Mouse (Mus musculus) liver, adult (tissue): ENCODE data around the gene Abcc9.
A peak's percentile ranks its signal among the peaks of the same experiment; 100 is the strongest.

Experiments used
- GATA4 ChIP-seq: IDR thresholded peaks from 2 replicates; pipeline ENCODE4 v1.6.1; 2014; ENCODE audit warnings: mild to moderate bottlenecking, low read length; ENCODE audit not compliant: insufficient replicate concordance

Gene Abcc9

DNA sequence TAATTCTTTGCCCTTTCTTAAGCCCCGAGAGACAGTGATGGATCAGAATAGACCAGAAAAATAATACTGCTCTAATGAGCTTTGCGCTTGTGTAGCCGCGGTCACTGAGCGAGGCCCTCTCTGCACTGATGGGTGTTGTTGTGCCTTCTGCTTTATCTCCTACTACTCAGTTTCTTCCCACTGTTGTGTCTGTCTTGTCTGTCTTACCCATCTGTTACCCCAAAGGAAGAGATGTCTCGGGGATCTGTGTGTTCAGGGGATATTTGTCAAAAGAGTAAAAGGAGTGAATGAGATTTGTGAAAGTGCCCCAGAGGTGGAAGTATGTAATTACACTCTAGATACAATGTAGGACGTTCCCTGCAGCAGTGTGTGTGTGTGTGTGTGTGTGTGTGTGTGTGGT, 16.1 kb upstream of the Abcc9 start:
- TF ChIP-seq GATA4, result no peak

DNA sequence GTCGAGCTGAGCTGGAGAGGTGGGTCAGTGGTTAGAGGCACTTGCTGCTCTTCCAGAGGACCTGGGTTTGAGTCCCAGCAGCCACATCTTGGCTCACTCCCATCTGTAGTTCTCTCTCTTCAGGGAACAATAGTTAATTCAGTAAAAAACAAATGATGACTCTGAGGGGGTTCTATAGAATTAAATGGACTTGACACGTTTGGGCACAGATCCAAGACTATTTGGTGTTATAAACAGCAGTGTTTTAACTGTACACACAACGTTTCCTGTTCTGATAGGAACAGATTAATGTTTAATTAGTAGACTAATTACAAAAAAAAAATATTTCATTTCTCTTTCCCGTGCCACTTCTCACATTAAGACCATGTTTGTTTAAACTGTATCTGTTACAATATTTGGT, 15.1 kb upstream of the Abcc9 start:
- TF ChIP-seq GATA4, result no peak

DNA sequence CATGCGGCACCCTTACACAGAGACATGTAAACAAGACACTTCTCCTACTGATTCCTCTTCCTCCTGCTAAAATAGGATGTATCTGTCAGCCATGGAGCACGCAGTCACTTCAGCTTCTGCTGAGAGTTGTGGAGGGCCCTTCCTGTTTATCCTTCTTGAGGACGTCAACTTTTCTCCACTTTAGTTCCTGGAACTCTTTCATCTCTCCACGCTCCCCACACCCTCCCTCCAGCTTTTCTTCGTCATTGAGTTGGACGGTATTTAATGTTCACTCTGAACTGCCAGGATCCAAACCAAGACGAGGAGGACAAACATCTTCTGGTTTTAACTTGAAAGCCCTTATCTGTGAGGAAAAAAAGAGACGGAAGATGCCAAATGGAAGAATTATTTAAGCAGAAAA, 12.9 kb upstream of the Abcc9 start:
- TF ChIP-seq GATA4, result no peak

DNA sequence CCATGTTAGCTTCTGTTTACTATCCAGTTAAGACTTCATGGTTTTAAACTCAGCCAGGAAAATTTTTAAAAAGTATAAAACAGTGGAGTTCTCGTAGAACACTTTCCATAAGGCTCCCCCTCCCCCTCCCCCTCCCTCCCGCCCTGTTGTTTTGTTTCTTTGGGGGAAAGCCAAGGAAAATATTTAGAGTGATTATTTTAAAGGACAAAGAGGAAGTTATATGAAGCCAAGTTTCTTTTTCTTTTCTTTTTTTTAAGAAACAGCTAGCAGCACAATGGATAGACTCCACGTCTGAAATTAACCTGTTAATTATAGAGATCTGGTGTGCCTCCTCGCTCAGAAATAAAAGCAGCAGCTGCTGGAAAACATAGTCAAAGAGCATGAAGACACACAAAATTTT, 9.0 kb upstream of the Abcc9 start:
- TF ChIP-seq GATA4, result no peak

DNA sequence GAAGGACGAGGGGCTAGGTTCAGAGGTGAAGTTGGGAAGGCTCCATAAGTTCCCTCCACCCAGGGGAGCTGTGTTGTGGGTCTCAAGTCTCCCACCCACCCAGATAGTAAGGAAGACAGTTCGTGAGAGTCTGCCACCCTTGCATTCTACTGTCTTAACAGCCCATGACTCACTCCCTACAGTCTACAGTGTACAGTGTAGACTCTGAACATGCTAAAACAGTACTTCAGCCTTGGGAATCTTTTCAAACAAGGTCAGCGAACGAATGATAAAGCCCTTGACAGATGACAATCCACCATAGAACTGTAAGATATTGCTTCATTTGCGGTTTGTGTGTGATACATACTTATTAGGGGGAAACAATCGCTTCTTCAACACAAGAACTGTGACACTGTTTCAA, 8.6 kb upstream of the Abcc9 start:
- TF ChIP-seq GATA4, result no peak

DNA sequence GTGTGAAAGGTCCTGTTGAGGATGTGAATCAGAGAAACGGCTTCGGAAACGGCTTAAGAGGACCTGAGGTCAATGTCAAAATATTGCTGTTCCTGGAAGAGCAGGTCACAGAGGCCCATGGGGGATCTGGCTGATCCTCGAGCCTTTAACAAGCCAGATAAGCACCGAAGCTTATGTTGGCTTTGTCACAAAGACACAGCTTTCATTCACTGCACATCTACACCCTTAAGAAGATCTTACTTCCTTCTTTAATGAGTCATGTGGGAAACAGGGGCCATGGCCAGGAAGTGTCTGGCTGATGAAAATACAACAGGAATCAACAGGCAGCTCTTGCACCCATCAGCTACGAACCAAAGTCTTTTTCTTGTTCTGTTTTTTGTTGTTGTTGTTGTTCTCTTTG, 6.3 kb upstream of the Abcc9 start:
- TF ChIP-seq GATA4, result peak; percentile 61; the same call in 1 of the 2 replicates

DNA sequence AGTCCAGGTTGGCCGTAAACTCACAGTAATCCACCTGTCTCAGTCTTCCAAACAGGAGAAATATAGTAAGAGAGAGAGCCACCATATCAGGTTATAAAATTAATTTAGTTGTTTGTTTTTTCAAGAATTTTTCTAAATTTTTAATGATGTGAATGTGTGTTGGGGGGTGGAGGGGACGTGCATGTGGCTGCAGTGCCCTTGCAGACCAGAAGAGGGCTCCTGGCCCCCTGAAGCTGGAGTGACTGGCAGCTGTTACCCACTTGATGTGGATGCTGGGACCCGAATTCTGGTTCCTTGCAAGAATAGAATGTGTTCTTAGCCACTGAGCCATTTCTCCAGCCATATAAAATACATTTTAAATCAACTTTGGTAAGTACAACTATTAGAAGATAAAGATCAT, 4.6 kb upstream of the Abcc9 start:
- no peak for TF ChIP-seq GATA4

DNA sequence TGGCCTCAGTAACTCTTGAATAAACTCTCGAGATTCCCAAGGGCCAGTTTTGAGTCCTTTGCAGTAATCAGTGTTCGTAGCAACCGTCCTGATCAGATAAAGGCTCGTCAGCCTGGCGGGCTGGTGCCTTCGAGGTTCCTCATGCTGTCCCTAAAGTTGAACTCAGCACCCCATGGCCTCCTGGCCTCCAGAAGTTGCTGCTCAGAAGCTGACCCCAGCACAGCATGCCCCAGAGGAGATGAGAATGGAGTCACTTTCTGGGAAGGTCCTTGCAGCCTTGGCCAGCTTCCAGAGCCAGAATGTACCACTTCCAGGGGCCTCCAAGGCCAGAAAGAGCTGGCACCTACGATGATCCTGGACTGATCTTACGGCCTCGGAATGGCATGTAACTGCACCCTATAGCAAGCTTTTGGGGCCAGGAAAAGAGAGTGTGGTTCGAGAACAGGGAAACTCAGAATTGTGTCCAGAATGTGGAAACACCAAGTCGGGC, 1.4 kb upstream of the Abcc9 start:
- TF ChIP-seq GATA4, result no peak

DNA sequence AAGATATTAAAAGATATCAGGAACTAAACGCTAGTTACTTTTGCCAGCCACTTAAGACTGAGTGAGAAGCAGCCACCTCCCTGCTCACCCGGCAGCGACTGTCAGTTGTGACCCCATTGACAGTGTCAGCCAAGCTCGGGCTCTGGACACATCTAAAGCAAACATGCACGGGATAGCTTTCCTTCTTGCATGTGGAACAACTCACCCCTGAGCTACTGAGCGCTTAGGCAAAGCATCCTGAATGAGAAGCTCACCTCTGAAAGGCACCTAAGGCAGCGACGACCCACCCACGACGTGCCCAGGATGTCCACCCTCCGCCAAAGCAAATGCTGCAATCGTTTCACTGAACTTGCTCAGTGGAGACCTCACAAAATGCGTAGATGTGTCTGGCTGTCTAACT, 954 bp downstream of the Abcc9 start:
- no peak for TF ChIP-seq GATA4

DNA sequence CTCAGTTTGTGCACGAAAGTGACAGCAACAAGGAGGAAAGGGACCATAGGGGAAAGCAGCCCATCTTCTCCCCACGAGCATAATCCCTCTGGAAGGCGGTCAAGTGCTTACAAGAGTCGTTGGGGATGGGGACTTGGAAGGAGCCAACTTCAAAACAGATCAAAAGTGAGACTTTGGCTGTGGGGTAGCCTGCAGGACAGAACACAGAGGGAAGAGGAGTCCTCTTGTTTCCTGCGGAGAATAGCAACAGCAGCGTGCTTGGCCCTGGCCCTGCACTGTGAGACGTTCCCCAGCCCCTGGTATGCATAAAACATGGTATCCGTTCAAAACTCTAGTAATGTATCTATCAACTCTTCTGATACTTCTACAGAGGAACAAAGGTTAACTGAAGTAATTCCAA, 1.4 kb downstream of the Abcc9 start:
- no peak for TF ChIP-seq GATA4

DNA sequence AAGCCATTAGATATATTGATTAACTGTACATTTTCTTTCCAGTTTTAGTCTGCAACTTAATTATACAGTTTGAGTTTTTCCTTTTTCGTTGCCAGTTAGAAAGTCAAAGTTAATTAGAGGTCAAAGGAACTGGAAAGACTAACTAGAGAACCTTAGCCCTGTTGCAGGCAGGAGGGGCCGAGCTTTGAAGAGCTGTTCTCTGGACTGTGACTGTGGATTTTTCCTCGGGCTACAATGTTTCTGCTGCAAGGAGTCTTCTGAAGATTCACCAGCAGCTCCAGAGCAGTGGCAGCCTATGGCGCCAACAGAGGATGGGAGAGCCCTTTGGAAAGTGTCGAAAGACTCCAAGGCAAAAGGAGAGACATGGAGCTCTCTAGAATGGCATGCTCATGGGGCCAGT, 10.0 kb downstream of the Abcc9 start:
- TF ChIP-seq GATA4, result no peak

DNA sequence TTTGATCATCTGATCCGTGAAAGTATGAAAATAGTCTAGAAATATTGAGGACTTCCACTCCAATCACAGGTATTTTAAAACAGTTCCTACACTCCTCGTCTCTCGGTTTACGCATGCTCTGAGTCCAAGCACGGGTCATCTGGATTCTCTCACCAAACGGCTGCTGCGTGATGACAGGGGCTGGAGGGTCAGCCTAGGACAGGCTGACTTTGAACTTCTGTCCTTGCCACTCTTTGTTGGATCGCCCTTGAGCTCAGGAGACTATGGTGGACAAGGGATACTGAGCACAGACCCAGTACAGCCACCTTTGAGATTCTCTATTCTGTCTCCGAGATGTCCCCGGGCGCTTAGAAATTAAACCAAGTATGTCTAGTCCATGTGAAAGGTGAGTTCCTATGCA, 12.4 kb downstream of the Abcc9 start:
- TF ChIP-seq GATA4, result no peak

DNA sequence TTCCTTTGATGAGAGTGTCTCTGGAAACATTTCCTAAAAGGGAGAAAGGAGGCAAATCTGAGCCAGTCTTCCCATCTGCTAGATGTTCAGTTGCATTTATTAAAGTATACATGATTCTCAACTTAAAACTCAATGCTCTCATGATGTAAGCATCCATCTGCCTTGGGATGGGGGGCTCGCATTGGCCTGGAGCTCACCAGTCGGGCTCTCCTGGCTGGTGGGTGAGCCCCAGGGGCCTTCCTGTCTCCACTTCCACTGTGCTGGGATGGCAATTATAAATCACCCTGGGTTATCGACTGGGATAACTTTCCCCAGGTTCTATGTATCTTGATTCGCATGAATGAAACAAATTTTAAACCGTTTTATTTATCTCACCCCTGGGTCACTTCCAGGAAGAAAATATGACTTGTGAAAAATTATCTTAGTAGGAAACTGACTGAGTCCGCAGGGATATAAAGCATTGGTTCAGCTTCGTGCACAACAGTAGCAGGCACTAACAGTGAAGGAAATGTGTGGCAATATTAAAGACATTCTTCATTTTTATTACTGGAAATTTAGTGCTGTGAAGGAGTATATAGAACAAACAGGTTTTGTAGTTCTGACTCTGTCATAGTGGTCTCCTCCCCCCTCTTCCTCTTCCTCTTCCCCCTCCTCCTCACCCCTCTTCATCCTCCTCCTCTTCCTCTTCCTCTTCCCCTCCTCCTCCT, 19.0 kb downstream of the Abcc9 start:
- no peak for TF ChIP-seq GATA4

DNA sequence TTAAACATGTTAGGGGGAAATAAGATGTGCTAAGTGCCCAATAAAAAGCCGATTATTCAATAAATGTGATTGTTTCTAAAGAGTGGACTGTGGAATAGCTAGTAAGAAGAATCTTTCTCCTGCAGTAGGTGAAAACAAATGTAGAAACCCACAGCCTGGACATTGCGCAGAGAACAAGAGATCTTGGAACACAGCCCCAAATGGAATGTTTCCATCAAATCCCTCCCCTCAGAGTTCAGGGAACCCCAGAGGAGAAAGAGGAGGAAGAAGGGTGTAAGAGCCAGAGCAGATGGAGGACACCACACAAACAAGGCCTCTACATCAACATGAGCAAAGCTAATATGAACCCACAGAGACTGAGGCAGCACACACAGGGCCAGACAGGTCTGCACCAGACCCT, 32.1 kb downstream of the Abcc9 start:
- TF ChIP-seq GATA4, result no peak

DNA sequence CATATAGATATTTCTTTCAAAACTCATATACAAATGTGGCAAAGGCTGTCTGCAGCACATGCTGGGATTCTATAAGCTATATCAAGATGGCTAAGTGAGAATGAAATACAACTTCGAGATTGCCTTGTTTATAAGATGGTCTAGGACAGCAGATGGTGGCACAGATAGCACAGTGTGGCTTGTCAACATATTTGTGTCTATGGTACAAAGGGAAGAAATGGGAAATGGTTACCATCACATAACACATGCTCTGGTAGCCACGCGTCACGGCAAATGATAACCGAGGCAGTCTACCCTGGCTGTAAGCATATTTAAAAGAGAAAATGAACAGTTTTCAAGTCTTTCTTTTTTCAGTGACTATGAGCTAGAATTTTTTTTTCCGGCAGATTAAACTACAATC, 32.8 kb downstream of the Abcc9 start:
- no peak for TF ChIP-seq GATA4

DNA sequence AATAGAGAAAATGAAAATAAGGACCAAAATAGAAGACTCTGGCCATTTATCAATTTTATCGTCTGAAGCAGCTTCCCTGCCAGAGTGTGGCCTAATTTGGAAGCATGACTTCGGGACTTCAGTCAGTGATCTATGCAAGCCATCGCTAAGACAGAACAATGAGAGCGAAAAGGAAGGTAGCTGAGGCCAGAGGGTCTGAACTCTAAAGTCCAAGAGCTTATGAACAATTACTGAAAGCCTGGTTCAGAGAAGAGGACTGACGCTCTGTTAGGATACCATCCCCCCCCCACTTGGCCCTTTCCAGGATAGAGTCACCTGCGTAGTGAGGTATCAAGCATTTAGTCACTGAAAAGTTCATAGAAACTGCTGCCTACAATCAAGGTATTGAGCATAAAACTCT, 33.3 kb downstream of the Abcc9 start:
- TF ChIP-seq GATA4, result no peak

DNA sequence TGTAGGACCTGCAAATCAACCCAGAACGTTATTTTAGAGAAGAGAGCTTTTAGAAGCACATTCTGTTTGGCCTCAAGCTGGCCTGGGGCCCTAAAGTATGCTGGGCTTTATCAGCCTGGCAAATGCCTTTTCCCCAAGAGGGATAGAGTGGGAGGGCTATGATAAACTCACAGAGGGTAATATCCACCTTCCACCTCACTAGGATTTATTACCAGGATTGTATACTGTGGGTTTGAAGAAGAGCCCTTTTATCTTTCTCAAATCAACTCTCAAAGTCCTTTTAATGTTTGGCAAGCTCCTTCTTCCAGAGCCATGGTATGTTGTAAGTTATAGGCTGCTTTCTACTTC, 33.7 kb downstream of the Abcc9 start:
- no peak for TF ChIP-seq GATA4
